Mouse (Mus musculus) limb, embryonic 12.5 days (tissue): ENCODE measurements around the gene Myo6. TPM values are rescaled to one million over a fixed set of nuclear protein-coding genes. Genes with fewer than 3 reads are reported as not detected.

ENCODE experiments used
- ATAC-seq: fragments of 200-750 bp; cut with Nextera tagmentation; 2 replicates; pipeline ENCODE4 v1.8.0; 2017; ENCODE audit warnings: low read depth, moderate TSS enrichment; ENCODE audit not compliant: insufficient number of reproducible peaks, insufficient read depth, low FRiP score, low TSS enrichment
- H3K27ac ChIP-seq: fragments of 300-500 bp; sonication (generic); 2 replicates; pipeline ENCODE4 v1.5.1; 2016; ENCODE audit warnings: mild to moderate bottlenecking, moderate library complexity
- H3K27me3 ChIP-seq: fragments of 300-500 bp; sonication (generic); 2 replicates; pipeline ENCODE4 v1.6.1; 2016; ENCODE audit warnings: mild to moderate bottlenecking, moderate library complexity
- H3K36me3 ChIP-seq: fragments of 300-500 bp; sonication (generic); 2 replicates; pipeline ENCODE4 v1.6.1; 2016; ENCODE audit warnings: mild to moderate bottlenecking, moderate library complexity
- H3K4me1 ChIP-seq: fragments of 300-500 bp; sonication (generic); replicated peaks from 2 replicates; pipeline ENCODE4 v1.6.1; 2016
- H3K4me2 ChIP-seq: fragments of 300-500 bp; sonication (generic); 2 replicates; pipeline ENCODE4 v1.6.1; 2016; ENCODE audit warnings: mild to moderate bottlenecking, moderate library complexity
- H3K4me3 ChIP-seq: fragments of 300-500 bp; sonication (generic); replicated peaks from 2 replicates; pipeline ENCODE4 v1.5.1; 2016; ENCODE audit warnings: mild to moderate bottlenecking
- H3K9ac ChIP-seq: fragments of 300-500 bp; sonication (generic); replicated peaks from 2 replicates; pipeline ENCODE4 v1.6.1; 2016; ENCODE audit warnings: mild to moderate bottlenecking, moderate library complexity
- H3K9me3 ChIP-seq: fragments of 300-500 bp; sonication (generic); 2 replicates; pipeline ENCODE4 v1.6.1; 2016; ENCODE audit warnings: mild to moderate bottlenecking, moderate library complexity
- WGBS: fragments of 180-500 bp; shearing (Covaris S2); methylation state at CpG from one replicate; pipeline ENCODE4 v1.1.7; 2016; 5-methylcytosine and 5-hydroxymethylcytosine counted together
- polyA plus RNA-seq: library from polyadenylated mRNA; unstranded; fragments of >200 nt; fragmentation: Nextera tagmentation; extraction: Ambion mirVana; gene quantifications from 2 replicates; pipeline ENCODE4 v1.2.1, GENCODE M21; 2016

Myo6 gene
- polyA plus RNA-seq, 1 experiment from 2014 or later, result 11.2 TPM

DNA sequence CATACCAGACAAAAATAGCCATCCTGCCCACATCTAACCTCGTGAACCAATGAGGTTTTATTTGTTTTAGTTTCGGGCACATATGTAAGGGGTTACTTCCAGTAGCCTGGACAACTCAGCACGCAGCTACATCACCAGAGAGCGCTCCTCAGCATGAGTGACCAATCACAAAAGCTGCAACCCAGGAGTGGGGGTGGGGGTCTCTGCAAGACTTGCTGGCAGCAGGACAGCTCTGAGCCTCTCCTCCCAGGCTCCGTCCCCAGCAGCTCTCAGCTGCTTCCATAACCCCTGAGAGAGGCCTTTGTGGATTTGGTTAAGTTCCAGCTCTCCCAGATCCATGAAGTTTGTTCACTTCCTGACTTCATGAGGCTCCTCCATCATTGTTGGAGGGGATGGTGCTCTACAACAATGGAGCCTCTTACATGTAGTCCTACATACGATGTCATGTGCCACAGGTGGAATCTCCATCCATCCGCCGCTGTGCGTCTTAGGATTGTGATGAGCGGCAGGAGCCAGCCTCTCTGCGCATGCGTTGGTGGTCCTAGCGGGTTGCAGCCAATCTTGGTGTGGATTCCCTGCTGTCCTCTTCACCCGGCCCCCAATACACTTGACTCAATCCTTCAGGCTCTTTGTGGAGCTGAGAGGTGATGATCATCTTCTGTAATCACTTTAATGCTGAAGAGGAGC is 37.7 kb downstream of the Myo6 start:
- no peak overlapping the region for H3K27ac ChIP-seq
- no peaks in the 10 kb centered on the region for H3K27me3 ChIP-seq
- 86% methylated on average over 14 of the region's 14 CpGs for WGBS
- no peak for ATAC-seq
- no peak overlapping the region for H3K9ac ChIP-seq
- H3K4me1 ChIP-seq, result 0 out of 2 replicates have a peak, but pooled peaks cover 4% of the 10 kb centered on the region
- H3K9me3 ChIP-seq, result no peaks in the 10 kb centered on the region
- H3K36me3 ChIP-seq, result no peaks in the 10 kb centered on the region
- no peak overlapping the region for H3K4me3 ChIP-seq
- H3K4me2 ChIP-seq, result no peak overlapping the region

DNA sequence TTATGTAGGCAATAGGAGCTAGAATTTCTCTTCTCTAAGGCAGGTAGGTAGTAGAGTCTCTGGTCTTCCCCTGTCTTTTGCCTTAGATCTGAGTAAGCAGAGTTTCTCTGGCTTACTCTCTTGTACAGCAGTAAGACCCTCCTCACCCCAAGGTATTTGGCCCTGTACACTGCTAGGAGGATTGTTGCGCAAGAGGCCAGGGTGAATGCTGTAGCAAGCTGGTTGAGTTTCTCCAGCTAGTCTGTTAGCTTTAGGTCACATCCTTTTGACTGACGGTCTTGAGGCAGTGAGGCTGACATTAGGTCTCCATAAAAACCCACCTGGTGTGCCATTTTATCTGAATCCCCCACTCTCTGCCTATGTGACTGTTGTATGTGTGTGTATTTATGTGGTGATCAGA is 43.9 kb downstream of the Myo6 start:
- Histone ChIP-seq H3K4me3 (no peak overlapping the region), H3K36me3 (no peaks in the 10 kb centered on the region), H3K9me3 (no peaks in the 10 kb centered on the region), H3K9ac (no peak overlapping the region), H3K4me2 (no peak overlapping the region), H3K4me1 (peaks cover 9% of the 10 kb centered on the region; the same call in 1 of the 2 replicates), H3K27ac (no peak overlapping the region), H3K27me3 (no peaks in the 10 kb centered on the region)
- WGBS, result 81% methylated on average over 2 of the region's 2 CpGs
- no peak for ATAC-seq

DNA sequence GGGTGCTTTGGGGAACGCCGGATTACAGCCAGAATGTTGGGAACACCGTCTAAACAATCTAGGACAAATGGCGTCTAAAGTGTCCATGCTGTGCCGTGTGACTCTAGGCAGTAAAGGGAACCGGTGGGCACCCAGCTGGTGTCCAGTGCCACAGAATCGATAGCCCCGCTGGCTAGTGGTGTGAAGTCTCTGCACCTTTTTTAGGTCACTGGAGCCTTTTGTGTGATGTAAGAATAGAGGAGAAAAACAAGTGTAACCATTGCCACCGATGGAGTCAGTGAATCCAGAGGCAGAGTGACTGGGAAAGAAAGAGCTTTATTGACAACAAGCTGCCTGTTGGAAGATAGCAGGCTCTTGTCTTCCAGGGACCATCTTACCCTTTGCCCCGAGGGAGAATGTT is 44.6 kb downstream of the Myo6 start:
- Histone ChIP-seq H3K36me3 (no peaks in the 10 kb centered on the region), H3K4me2 (no peak overlapping the region), H3K9ac (no peak overlapping the region), H3K9me3 (no peaks in the 10 kb centered on the region), H3K4me1 (peaks cover 9% of the 10 kb centered on the region; the same call in 1 of the 2 replicates), H3K4me3 (no peak overlapping the region), H3K27me3 (no peaks in the 10 kb centered on the region), H3K27ac (no peak overlapping the region)
- no peak for ATAC-seq
- 76% methylated on average over 10 of the region's 10 CpGs for whole genome bisulfite sequencing

DNA sequence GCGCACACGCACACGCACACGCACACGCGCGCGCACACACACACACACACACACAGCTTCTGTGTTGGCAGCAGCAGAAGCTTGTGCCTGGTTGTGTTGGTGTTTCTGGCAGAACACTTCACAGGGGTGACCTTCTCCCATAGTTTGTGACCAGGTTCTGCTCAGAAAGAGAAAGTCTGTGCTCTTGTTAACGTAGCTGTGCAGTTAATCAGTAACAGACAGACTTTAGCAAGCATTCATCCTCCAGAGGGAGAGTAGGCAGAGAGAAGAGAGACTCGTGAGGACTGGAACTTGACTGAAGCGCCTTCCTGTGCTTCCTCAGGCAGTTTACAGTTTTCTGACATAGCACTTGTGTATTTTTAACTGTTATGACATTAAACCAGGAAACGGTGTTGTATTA is 45.3 kb downstream of the Myo6 start:
- 65% methylated on average over 12 of the region's 12 CpGs for WGBS
- Histone ChIP-seq H3K9ac (no peak overlapping the region), H3K4me2 (no peak overlapping the region), H3K27me3 (no peaks in the 10 kb centered on the region), H3K36me3 (no peaks in the 10 kb centered on the region), H3K4me1 (peaks cover 7% of the 10 kb centered on the region; the same call in 1 of the 2 replicates), H3K27ac (no peak overlapping the region), H3K9me3 (no peaks in the 10 kb centered on the region), H3K4me3 (no peak overlapping the region)
- ATAC-seq, result no peak

DNA sequence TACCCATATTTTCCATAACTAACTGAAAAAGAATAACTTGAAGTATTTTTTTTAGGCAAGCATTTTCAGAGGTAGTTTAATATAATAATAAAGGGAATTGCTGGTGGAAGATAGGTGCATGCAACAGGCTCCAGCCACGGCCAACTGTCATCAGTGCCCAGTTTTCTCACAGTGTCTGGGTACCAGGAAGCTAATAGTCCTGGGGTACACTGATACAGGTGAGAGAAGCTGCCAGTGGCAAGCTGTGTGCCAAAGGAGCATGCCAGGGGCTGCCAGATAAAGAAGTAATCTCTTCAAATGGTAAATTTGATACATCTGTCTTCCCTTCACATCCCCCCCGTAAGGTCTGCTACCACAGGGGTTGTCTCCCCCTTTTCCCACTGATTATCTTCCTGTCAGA is 48.6 kb downstream of the Myo6 start:
- ATAC-seq, result no peak

DNA sequence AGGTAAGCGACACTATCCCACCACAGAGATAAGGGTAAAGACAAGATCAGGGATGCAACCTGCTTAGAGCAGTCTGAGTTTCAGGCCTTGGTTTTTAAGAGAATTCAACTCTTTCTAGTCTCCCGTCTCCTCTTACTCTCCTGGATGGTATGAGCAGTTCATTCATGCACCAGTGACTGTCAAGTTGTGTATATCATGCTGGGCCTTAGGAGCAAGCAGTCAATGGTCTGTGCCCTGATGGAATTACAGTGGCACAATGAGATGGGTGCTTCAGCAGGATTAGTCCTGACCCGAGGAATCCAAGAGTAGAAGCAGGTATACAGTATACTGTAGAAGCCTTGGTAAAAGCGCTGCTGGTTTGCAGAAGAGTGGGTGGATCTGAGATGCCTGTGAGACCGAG is 50.7 kb downstream of the Myo6 start:
- Histone ChIP-seq H3K27me3 (no peaks in the 10 kb centered on the region), H3K4me1 (peaks cover 9% of the 10 kb centered on the region), H3K36me3 (no peaks in the 10 kb centered on the region), H3K4me2 (no peak overlapping the region), H3K27ac (no peak overlapping the region), H3K9ac (no peak overlapping the region), H3K9me3 (no peaks in the 10 kb centered on the region), H3K4me3 (no peak overlapping the region)
- no peak for ATAC-seq
- 88% methylated on average over 5 of the region's 5 CpGs for WGBS

More for the DNA sequence above, 48.6 kb downstream of the Myo6 start:
- no peak overlapping the region for H3K27ac ChIP-seq
- no peaks in the 10 kb centered on the region for H3K36me3 ChIP-seq
- H3K9me3 ChIP-seq, result no peaks in the 10 kb centered on the region
- no peaks in the 10 kb centered on the region for H3K27me3 ChIP-seq
- WGBS, result 69% methylated on average over 2 of the region's 2 CpGs
- no peak overlapping the region for H3K4me2 ChIP-seq
- H3K4me3 ChIP-seq, result no peak overlapping the region
- H3K4me1 ChIP-seq, result peaks cover 10% of the 10 kb centered on the region
- no peak overlapping the region for H3K9ac ChIP-seq

DNA sequence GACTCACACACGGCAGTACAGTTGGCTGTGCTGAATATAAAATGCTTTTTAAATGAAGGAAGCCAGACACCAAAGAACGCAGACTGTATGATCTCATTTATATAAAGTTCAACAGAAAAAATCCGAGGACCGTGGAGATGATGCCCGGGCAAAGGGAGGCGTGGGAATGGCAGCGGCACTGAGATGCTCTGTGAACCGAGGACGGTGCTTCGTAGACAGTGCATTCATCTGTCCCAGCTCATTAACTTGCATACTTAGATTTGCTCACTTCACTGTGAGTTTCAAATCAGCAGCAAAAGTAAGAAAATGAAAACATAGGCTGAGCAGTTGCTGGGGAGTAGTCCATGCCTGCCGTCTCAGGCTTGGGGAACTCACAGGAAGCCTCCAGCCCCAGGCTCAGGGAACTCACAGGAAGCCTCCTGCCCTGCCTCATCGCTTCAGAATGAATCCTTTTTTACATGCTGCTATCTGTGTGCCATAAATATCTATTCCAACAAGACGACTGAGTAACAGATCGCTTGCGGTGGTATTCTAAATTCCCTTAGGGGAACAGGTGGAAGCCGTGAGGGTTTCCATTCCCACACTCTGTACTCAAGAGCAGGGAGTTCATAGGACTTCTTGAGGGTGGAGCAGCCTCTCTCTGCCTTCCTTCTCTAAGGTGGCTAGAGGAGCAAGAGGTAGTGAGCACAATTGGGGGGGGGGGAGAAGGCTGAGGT is 52.1 kb downstream of the Myo6 start:
- H3K9ac ChIP-seq, result no peak overlapping the region
- no peaks in the 10 kb centered on the region for H3K36me3 ChIP-seq
- no peak overlapping the region for H3K27ac ChIP-seq
- H3K4me2 ChIP-seq, result no peak overlapping the region
- H3K27me3 ChIP-seq, result no peaks in the 10 kb centered on the region
- 78% methylated on average over 16 of the region's 16 CpGs for WGBS
- peaks cover 9% of the 10 kb centered on the region for H3K4me1 ChIP-seq
- H3K9me3 ChIP-seq, result no peaks in the 10 kb centered on the region
- no peak for ATAC-seq
- H3K4me3 ChIP-seq, result no peak overlapping the region

DNA sequence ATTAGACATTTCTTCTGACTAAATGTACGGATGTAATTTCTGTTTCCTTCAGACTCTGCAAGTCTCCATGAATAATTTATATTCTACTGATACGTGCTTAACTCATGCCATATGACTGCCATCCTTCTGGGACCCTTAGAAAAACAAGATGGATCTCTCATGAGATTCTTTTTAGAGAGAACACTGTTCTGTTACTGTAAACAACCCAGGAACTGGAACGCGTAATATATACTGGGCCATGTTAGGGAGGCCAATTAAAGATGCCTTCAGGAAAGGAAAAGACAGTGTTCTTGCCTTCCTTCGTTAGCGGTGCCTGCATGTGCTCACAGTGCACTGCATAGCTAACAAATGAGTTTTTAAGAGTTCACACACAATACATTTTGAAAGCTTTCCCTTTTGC is 53.9 kb downstream of the Myo6 start:
- Histone ChIP-seq H3K4me1 (peaks cover 9% of the 10 kb centered on the region), H3K9ac (no peak overlapping the region), H3K27me3 (no peaks in the 10 kb centered on the region), H3K9me3 (no peaks in the 10 kb centered on the region), H3K27ac (no peak overlapping the region), H3K4me3 (no peak overlapping the region), H3K36me3 (no peaks in the 10 kb centered on the region), H3K4me2 (no peak overlapping the region)
- ATAC-seq, result no peak
- WGBS, result 56% methylated on average over 6 of the region's 6 CpGs

DNA sequence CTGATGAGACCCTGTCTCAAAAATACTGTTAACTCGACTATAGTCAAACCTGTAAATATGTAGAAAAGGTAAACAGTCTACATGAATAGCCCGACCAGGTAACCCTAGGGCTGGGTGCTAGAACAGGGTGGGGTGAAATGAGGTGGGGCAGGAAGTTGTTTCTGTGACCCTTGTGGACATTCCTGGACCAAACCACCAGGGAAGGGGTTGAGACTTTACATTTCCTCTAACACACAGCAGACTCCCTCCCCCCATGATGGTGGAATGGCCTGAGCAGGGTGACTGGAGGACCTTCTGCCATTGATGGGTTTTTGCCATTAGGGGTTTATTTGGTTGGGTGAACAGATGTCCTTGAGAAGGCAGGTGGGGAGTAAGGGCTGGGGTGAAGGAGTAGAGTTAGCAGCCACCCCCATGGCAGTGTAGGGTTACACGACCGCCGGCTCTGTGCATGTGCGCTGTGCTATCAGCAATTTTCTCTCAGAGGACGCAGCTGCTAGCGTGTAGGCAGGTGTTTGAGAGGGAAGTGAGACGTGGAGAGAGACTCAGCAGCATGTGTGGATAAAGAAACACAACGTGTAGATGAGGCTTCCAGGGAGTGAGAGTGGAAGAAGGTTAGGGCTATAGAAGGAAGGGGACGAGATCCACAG is 59.3 kb downstream of the Myo6 start:
- no peaks in the 10 kb centered on the region for H3K9me3 ChIP-seq
- WGBS, result 72% methylated on average over 11 of the region's 11 CpGs
- H3K27me3 ChIP-seq, result no peaks in the 10 kb centered on the region
- H3K4me3 ChIP-seq, result no peak overlapping the region
- H3K4me2 ChIP-seq, result no peak overlapping the region
- no peak overlapping the region for H3K27ac ChIP-seq
- no peaks in the 10 kb centered on the region for H3K36me3 ChIP-seq
- H3K9ac ChIP-seq, result no peak overlapping the region
- peak; percentile 68; the same call in 1 of the 2 replicates for ATAC-seq
- no peaks in the 10 kb centered on the region; the same call in 1 of the 2 replicates for H3K4me1 ChIP-seq

DNA sequence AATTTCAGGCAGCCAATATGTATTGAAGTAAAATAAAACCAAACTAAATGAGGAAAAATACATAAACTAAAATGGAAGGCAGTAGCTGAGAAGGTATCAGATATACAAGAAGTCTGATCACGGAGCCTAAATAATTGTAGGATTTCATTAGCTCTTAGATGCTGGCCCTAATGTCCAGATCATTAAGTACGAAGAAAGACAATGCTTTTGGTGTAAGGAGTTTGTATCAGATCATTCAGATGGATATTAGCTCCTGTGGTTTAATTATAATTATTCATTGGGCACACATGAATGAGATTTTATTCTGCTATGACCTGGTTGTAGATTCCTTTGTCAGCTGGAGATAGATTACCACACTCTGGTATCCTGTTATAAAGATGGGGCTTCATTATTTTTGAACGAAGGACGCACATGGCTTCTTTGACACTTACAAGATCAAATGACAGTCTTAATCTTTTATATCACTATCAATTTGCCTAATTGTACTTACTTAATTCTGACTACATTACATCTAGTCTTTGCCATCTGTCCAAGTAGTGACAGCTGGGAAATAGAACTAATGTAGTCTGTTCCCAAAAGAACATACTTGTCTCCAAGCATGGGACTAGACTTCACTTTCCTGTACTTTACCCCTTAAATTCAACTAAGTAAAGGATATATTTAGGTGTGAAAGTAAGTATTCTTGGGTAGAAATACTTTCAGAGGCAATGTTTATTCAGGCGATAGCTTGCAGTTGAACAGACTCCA is 61.9 kb downstream of the Myo6 start:
- Histone ChIP-seq H3K27me3 (no peaks in the 10 kb centered on the region), H3K4me1 (no peaks in the 10 kb centered on the region), H3K36me3 (no peaks in the 10 kb centered on the region), H3K4me2 (no peak overlapping the region), H3K9me3 (no peaks in the 10 kb centered on the region), H3K9ac (no peak overlapping the region), H3K4me3 (no peak overlapping the region), H3K27ac (no peak overlapping the region)
- ATAC-seq, result no peak
- WGBS, result 82% methylated on average over 5 of the region's 5 CpGs
